Mouse (Mus musculus) megakaryocyte, embryonic 14.5 days (primary cell): ENCODE measurements at regions not wholly inside any gene's neighbourhood (a gene's known extent, or its start where the extent isn't known, plus 50 kb on each side); places are given as distances from the start of the nearest gene placed in this dataset.

Experiments
- H3K27me3 ChIP-seq: replicated peaks from 2 replicates; pipeline ENCODE3; 2012; ENCODE audit warnings: inconsistent platforms
- H3K36me3 ChIP-seq: replicated peaks from 2 replicates; pipeline ENCODE3; 2012; ENCODE audit warnings: low read length, inconsistent platforms, mixed read lengths
- H3K4me1 ChIP-seq: 2 replicates; pipeline ENCODE4 v1.6.1; 2012; ENCODE audit warnings: inconsistent platforms
- H3K4me3 ChIP-seq: replicated peaks from 2 replicates; pipeline ENCODE3; 2012; ENCODE audit warnings: moderate library complexity, mild to moderate bottlenecking, inconsistent platforms
- H3K9me3 ChIP-seq: 2 replicates; pipeline ENCODE4 v1.6.1; 2012; ENCODE audit warnings: inconsistent platforms
- FLI1 ChIP-seq: IDR thresholded peaks from 2 replicates; pipeline ENCODE4 v1.6.1; 2012; ENCODE audit warnings: low read length, inconsistent platforms, mixed read lengths
- GATA1 ChIP-seq: IDR thresholded peaks from 3 replicates; pipeline ENCODE4 v1.6.1; 2012; ENCODE audit warnings: mixed read lengths, low read length, inconsistent platforms, borderline replicate concordance

GRCm38 (mm10) chr8:126657546-126657945 is 63.8 kb upstream of the Irf2bp2 start:
- Histone ChIP-seq H3K27me3 (no peaks in the 10 kb centered on the region), H3K4me1 (peaks cover 51% of the 10 kb centered on the region), H3K4me3 (no peak overlapping the region), H3K36me3 (no peaks in the 10 kb centered on the region), H3K9me3 (no peaks in the 10 kb centered on the region)
- TF ChIP-seq GATA1 = no peak
- no peak for TF ChIP-seq FLI1

DNA sequence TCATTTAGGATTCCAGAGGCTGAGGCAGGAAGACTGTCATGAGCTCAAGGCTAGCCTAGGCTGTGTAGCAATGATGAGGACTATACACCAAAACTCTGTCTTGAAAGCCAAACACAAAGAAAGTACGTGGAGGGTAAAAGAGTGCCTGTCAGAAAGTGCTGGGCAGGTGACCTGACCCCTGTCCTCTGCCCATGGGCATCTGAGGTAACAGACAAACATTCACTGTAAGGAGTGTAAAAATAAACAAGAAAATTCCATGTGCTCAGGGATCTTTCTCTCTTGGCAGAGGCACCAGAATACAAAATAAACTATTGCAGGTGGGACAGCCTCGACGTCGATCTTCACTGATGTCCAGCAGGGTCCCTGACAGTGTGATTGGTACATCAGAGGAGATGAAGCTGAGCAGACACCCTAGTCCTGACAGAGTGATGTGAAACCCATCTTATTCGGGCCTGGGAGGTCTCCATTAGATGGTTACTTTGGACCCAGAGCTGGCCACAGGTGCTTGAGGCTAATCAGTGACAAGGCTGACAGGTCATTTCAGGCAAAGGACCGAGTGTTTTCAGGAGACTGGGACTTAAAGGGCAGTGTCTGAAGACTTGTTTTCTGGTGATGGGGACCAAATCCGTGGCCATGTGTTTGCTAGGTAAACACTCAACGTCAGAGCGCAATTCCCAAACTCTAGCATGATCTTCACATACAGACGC is 62.9 kb upstream of the Irf2bp2 start:
- TF ChIP-seq GATA1 = no peak
- no peak for TF ChIP-seq FLI1
- no peaks in the 10 kb centered on the region for H3K36me3 ChIP-seq
- peaks cover 51% of the 10 kb centered on the region for H3K4me1 ChIP-seq
- H3K4me3 ChIP-seq = no peak overlapping the region
- H3K9me3 ChIP-seq = no peaks in the 10 kb centered on the region
- H3K27me3 ChIP-seq = no peaks in the 10 kb centered on the region

- no peak overlapping the region for H3K4me3 ChIP-seq
- peaks cover 43% of the 10 kb centered on the region for H3K4me1 ChIP-seq
- H3K36me3 ChIP-seq = no peaks in the 10 kb centered on the region
- TF ChIP-seq GATA1 (no peak), FLI1 (no peak)
- H3K27me3 ChIP-seq = no peaks in the 10 kb centered on the region
- no peaks in the 10 kb centered on the region for H3K9me3 ChIP-seq
Observed at GRCm38 (mm10) chr8:126655565-126655964, 61.8 kb upstream of the Irf2bp2 start.

- H3K4me3 ChIP-seq = no peak overlapping the region
- H3K4me1 ChIP-seq = peaks cover 34% of the 10 kb centered on the region
- TF ChIP-seq FLI1 (no peak), GATA1 (no peak)
- no peaks in the 10 kb centered on the region for H3K36me3 ChIP-seq
- H3K27me3 ChIP-seq = no peaks in the 10 kb centered on the region
- no peaks in the 10 kb centered on the region for H3K9me3 ChIP-seq
Observed at GRCm38 (mm10) chr8:126654353-126654752, 60.6 kb upstream of the Irf2bp2 start.

DNA sequence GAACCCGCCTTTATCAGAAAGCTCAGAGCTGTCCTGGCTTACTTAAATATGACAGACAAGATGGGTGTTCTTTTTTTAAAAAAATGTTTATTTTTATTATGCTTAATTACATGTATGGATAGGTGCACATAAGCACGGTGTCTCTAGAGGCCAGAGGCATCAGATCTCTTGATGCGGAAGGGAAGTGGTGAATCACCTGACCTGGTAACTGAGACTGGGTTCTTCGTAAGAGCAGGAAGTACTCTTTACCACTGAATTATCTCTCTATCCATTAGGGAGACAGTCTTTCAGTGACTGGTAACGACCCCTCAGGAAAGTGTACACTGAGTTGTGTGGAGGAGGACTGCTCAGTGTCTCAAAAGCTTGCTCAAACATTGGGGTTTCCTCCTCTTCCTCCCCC is 58.4 kb upstream of the Irf2bp2 start:
- Histone ChIP-seq H3K36me3 (no peaks in the 10 kb centered on the region), H3K4me1 (peaks cover 53% of the 10 kb centered on the region), H3K4me3 (no peak overlapping the region), H3K27me3 (no peaks in the 10 kb centered on the region), H3K9me3 (no peaks in the 10 kb centered on the region)
- TF ChIP-seq FLI1 (no peak), GATA1 (no peak)

DNA sequence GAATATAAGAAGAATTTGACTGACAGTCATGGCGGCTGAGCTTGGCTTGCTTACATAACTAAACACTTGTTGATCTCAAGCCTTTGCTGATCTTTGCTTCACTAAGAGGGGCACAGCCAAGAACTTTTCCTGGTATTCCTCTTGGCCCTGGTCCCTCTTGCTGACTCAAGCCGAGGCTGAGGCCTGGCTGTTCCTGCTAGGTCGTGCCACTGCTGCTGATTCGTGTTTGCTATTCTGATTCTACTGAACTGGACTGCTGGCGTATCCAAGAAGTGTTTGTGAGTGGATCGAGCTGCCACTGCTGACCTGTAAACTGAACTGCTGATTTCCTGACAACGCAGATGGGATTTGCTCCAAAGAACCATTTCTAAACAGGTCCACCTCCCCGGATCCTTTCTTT is 57.2 kb upstream of the Irf2bp2 start:
- H3K36me3 ChIP-seq = no peaks in the 10 kb centered on the region
- no peaks in the 10 kb centered on the region for H3K9me3 ChIP-seq
- peaks cover 61% of the 10 kb centered on the region for H3K4me1 ChIP-seq
- TF ChIP-seq GATA1 = no peak
- TF ChIP-seq FLI1 = no peak
- H3K4me3 ChIP-seq = no peak overlapping the region
- no peaks in the 10 kb centered on the region for H3K27me3 ChIP-seq

- no peaks in the 10 kb centered on the region for H3K36me3 ChIP-seq
- no peak for TF ChIP-seq GATA1
- no peak for TF ChIP-seq FLI1
- no peaks in the 10 kb centered on the region for H3K27me3 ChIP-seq
- no peaks in the 10 kb centered on the region for H3K9me3 ChIP-seq
- peaks cover 47% of the 10 kb centered on the region for H3K4me1 ChIP-seq
- H3K4me3 ChIP-seq = no peak overlapping the region
Observed at GRCm38 (mm10) chr8:126649305-126649704, 55.5 kb upstream of the Irf2bp2 start.

GRCm38 (mm10) chr8:126647350-126647749 is 53.6 kb upstream of the Irf2bp2 start:
- Histone ChIP-seq H3K27me3 (no peaks in the 10 kb centered on the region), H3K36me3 (no peaks in the 10 kb centered on the region), H3K9me3 (peaks cover 9% of the 10 kb centered on the region), H3K4me3 (no peak overlapping the region), H3K4me1 (peaks cover 49% of the 10 kb centered on the region)
- TF ChIP-seq FLI1 = no peak
- no peak for TF ChIP-seq GATA1

GRCm38 (mm10) chr8:126646604-126647311 is 53.0 kb upstream of the Irf2bp2 start:
- Histone ChIP-seq H3K36me3 (no peaks in the 10 kb centered on the region), H3K27me3 (no peaks in the 10 kb centered on the region), H3K9me3 (peaks cover 15% of the 10 kb centered on the region), H3K4me1 (peaks cover 47% of the 10 kb centered on the region), H3K4me3 (no peak overlapping the region)
- no peak for TF ChIP-seq FLI1
- no peak for TF ChIP-seq GATA1

DNA sequence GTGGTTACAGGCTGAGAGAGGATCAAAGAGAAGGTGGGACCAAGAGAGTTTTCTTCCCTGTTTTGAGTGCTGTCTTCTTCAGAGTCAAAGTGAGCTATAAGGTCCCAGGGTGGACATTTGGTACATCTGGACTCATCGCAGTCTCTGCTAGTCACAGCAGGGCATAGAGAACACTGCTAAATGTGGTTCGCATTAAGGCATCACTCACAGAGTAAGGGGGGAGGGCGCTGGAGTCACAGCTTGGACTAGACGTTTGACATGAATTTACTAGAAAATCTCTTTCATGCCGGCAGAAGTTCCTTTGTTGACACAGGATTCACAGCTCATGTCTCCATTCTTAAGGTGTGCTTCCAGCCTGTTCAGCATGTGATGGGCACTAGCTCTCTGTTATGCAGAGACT is 50.4 kb upstream of the Irf2bp2 start:
- Histone ChIP-seq H3K4me3 (no peak overlapping the region), H3K36me3 (peaks cover 7% of the 10 kb centered on the region), H3K9me3 (peaks cover 32% of the 10 kb centered on the region), H3K4me1 (peaks cover 42% of the 10 kb centered on the region), H3K27me3 (peaks cover under 1% of the 10 kb centered on the region)
- no peak for TF ChIP-seq FLI1
- TF ChIP-seq GATA1 = no peak
